Mouse (Mus musculus) MEL (cell line): ENCODE data around the gene N4bp3.

Source experiments
- CTCF ChIP-seq, 3 experiments: IDR thresholded peaks in 2 of 3; conservative IDR thresholded peaks in 1 of 3; 2 replicates each; pipeline ENCODE4 v1.5.1; 2011 to 2012; ENCODE audit warnings: low read length in 3 of 3, low read depth in 2 of 3, mild to moderate bottlenecking in 2 of 3, improper control_type of control experiment in 1 of 3, inconsistent platforms in 1 of 3, mixed read lengths in 1 of 3, moderate library complexity in 1 of 3; ENCODE audit not compliant: control insufficient read depth in 1 of 3, insufficient read depth in 1 of 3, poor library complexity in 1 of 3, severe bottlenecking in 1 of 3
- MAFK ChIP-seq: IDR thresholded peaks from 2 replicates; pipeline ENCODE4 v1.6.1; 2011; ENCODE audit warnings: low read depth, mild to moderate bottlenecking, low read length, improper control_type of control experiment, borderline replicate concordance
- NRF1 ChIP-seq: IDR thresholded peaks from 2 replicates; pipeline ENCODE4 v1.6.1; 2014; ENCODE audit warnings: low read depth, mild to moderate bottlenecking, inconsistent platforms, low read length, improper control_type of control experiment, moderate library complexity; ENCODE audit not compliant: poor library complexity, insufficient read depth, severe bottlenecking
- TAL1 ChIP-seq: IDR thresholded peaks from 2 replicates; pipeline ENCODE4 v1.6.1; 2012; ENCODE audit warnings: mild to moderate bottlenecking, inconsistent platforms, low read length, moderate library complexity, mixed read lengths
- USF1 ChIP-seq: IDR thresholded peaks from 2 replicates; pipeline ENCODE4 v1.6.1; 2014; ENCODE audit warnings: low read depth, mild to moderate bottlenecking, inconsistent platforms, low read length, improper control_type of control experiment, moderate library complexity

- TF ChIP-seq CTCF (IDR thresholded peaks at IDR 0.05 in 2 of 3, conservative IDR thresholded peaks at IDR 0.05 in 1 of 3; ENCODE audit: control insufficient read depth in 1 of 3, insufficient read depth in 1 of 3, low read depth in 2 of 3, low read length in 3 of 3, poor library complexity in 1 of 3, severe bottlenecking in 1 of 3) = no peak
- no peak for TF ChIP-seq TAL1
- TF ChIP-seq USF1 = no peak
- no peak for TF ChIP-seq MAFK
- no peak for TF ChIP-seq NRF1
These were observed 28.8 kb upstream of the N4bp3 start for GRCm38 (mm10) chr11:51679466-51679865.
